Mouse (Mus musculus): ENCODE data around the gene Zbtb3.
"Not testable (repeated sequence)": the region's sequence is repeated elsewhere in the genome, so short reads cannot be mapped to it uniquely, and the experiment has no call there.

Gene Zbtb3

DNA sequence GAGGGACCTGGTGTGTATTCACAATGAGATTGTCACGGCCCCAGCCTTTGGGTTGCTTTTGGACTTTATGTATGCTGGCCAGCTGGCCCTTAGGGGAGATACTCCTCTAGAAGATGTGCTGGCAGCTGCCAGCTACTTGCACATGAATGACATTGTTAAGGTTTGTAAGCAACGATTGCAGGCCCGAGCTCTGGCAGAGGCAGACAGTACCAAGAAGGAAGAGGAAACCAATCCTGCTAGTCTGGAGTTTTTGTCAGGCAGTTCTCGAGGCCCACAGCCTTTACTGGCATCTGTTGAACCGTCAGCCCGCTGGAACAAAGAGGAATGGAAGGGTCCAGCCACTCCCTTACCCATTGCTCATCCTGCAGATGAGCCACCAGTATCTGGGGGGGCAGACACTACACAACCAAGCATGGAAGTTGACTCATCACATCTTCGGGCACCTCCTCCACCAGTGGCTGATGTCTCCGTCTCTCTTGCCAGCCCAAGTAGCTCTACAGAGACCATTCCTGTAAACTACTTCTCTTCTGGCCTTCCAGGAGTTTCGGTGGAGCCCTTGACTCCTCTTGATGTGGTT is 937 bp downstream of the Zbtb3 start:
- in situ Hi-C loops (cut with MboI; ENCODE audit: low sequenced_read_pairs), result no loop called here

DNA sequence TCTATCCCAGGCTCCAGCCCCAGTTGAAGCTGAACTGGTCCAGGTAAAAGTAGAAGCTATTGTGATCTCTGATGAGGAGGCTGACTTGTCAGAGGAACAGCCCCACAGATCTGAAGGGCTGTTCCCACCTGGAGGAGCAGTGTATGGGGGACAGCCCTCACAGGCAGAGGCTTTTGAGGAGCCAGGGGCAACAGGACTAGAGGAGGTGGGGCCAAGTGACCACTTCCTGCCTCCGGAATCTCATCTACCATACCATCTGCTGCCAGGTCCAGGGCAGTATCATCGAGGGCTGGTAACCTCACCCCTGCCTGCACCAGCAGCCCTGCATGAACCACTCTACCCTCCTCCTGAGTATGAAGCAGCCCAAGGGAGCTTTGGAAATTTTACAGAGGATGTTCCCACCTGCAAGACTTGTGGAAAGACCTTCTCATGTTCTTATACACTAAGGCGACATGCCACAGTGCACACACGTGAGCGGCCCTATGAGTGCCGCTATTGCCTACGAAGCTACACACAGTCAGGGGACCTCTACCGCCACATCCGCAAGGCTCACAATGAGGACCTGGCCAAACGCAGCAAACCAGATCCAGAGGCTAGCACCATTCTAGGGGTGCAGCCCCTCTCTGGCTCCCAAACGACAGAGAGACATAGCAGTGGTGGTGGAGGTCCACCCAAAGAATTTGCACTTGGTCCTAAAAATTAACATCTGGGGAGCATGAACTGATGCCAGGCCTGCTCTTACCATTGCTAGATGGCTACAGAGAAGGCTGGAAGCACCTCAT is 1.7 kb downstream of the Zbtb3 start:
- in situ Hi-C loops (cut with MboI; ENCODE audit: low sequenced_read_pairs), result no loop called here

DNA sequence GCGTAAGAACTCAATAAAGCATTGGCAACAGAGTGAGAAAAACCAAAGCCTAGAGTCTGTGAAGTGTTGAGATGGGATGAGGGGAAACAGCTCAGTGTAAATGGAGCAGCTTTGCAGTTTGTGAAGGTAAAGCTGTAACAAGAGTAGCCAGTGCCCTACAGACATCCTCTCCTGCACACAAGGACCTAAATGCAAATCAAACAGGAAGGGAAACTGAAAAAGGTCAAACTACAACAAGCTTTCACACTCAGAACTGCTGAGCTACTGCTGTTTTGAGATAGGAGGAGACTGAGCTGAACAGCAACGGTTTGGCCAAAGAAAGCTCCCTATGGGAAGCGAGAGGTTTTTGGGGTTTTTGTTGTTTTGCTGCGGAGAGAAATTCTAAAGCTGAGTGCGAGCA is 4.5 kb downstream of the Zbtb3 start:
- in situ Hi-C loops (cut with MboI; ENCODE audit: low sequenced_read_pairs), result no loop called here

DNA sequence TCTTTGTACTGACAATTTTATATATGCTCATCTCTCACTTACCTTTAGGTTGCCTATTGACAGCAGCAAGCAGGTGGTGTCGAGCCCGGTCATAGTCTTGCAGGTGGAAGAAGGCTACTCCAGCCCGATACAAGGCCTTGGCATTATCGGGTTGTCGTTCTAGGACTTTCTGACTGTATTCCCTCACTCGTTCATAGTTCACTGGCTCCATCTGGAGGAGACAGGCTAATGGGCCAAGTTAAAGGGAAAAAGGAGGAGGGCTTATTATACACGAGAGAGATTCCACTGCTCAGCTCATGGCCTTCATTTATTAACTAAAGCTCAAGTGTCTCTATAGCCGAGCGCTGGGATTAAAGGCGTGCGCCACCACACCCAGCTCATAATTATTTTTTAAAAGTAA is 13.5 kb downstream of the Zbtb3 start:
- in situ Hi-C loops (cut with MboI; ENCODE audit: low sequenced_read_pairs), result no loop called here

DNA sequence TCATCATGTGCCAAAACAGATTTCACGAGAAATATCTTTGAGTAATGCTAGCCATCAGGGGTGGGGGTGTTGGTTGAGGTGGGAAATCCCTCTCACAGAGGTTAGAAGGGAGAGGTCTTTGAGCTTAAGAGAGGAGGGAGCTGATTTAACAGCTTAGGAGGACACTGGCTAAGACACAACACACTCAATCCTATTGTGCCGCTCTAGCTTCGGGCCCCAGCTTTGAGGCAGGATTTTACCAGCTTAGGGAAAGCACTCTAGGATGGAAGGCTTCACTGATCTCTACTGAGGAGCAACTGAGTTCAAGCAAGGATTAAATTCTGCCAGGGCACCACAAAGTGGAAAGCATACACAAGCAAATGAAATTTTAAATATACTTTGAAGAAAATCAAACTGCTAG is 14.6 kb downstream of the Zbtb3 start:
- in situ Hi-C loops (cut with MboI; ENCODE audit: low sequenced_read_pairs), result no loop called here

DNA sequence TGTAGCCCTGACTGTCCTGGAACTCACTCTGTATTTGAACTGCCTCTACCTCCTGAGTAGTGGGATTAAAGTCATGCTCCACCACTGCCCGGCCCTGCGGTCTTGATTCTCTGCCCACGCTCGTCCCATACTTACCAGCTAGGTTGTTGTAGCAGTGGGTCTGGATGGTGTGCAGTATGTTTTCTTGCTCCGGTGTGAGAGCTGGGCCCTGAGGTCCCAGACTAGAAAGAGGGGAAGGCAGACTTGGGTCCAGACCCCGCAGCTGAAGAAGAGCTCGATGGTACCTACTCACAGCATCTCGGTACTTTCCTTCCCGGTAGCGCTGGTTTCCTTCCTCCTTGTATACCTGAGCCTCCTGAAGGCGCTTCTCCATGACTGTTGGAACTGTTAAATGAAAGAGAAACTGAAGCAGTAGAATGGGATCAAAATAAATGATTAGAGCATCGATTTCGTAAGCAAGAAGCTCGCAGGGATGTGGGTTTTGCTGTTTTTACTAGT is 16.0 kb downstream of the Zbtb3 start:
- in situ Hi-C loops (cut with MboI; ENCODE audit: low sequenced_read_pairs), result no loop called here

DNA sequence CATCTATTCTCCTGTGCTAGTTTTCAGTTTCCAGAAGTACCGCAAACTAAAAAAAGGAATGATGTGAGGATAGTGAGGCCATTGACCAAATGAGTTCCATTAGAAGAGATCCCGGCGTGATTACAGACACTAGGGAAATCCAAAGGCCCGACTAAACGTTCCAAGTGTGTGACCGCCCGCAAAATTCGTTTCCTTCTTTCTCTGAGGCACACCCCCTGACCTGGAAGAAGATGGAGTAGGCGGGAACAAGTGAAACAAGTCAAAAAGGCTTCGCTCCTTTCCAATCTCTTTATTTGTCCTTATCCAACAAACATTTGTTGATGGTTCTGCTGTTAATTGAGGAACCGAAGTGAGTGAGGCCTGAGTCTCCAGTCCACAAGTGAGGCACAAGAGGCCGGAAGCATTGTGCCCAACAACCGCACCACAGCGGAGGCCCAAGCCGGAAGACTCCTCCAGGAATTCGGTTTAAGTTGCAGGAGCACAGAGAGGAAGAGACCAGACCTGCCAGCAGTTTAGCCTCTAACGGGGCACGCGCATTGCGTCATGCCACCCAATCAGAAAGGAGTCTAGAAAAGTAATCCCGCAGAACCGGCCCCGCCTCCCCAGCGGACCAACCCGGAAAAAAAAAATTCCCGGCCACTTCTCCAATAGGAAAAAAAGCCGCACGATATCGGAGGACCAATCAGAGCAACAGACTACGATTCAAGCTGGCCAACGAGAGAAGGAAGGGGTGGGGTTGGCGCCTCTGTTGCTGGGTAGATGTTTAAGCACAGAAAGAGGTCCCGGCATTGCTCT is 16.6 kb downstream of the Zbtb3 start, which contains the start of gene Ttc9c:
Gene Ttc9c, minus strand, starts transcription at position 533 of the 795 bp plus-strand sequence.
- in situ Hi-C loops (cut with MboI; ENCODE audit: low sequenced_read_pairs), result no loop called here

DNA sequence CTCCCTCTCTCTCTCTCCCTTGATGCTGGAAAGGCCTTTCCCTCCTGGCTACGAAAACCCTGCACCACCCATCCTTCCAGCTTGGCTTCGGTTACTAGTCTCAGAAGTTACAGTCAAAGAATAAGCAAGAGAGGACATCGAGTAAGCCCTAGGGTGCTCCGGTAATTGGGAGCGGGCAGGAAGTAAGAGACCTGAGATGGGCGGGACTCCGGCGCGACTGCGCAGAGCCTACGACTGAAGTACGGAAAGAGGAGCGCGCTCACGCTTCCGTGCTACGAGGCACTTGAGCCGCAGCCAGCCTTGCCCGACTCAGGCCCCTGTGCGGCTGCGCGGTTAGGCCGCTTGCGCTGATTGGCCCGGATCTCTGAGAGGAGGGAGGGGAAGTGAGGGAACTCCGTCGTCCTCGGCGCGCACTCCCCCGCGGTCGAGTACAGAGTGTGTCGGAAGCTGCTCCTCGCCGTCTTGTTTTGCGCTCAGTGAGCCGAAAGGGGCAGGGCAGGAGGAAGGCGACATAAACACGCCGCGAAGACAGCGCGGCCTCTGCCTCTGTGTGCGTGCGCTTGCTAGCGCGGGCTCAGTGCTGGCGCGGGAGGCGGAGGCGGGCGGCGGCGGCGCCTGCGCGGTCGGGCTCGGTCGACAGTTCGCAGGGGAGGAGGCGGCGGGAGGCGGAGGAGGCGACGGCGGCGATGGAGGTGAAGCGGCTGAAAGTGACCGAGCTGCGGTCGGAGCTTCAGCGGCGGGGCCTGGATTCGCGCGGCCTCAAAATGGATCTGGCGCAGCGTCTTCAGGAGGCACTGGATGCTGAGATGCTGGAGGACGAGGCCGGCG is 17.5 kb downstream of the Zbtb3 start, which contains the start of gene Hnrnpul2:
Gene Hnrnpul2, plus strand, starts transcription at position 415 of the 828 bp plus-strand sequence.
- in situ Hi-C loops (cut with MboI; ENCODE audit: low sequenced_read_pairs), result no loop called here

DNA sequence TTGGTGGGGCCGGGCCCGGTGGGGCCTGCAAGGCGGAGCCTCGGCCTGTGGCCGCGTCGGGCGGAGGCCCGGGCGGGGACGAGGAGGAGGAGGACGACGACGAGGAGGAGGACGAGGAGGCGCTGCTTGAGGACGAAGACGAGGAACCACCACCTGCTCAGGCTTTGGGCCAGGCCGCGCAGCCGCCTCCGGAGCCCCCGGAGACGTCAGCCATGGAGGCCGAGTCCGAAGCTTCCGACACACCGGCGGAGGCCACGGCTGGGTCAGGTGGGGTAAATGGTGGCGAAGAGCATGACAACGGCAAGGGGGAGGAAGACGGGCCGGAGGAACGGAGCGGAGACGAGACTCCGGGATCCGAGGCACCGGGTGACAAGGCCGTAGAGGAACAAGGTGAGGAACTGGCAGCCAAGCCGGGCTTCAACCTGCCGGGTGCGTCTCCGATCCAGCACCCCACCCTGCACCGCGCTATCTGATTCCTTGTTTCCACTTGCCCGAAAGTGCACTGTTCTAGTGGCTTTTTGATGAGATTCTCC is 18.1 kb downstream of the Zbtb3 start:
- in situ Hi-C loops (cut with MboI; ENCODE audit: low sequenced_read_pairs), result no loop called here

DNA sequence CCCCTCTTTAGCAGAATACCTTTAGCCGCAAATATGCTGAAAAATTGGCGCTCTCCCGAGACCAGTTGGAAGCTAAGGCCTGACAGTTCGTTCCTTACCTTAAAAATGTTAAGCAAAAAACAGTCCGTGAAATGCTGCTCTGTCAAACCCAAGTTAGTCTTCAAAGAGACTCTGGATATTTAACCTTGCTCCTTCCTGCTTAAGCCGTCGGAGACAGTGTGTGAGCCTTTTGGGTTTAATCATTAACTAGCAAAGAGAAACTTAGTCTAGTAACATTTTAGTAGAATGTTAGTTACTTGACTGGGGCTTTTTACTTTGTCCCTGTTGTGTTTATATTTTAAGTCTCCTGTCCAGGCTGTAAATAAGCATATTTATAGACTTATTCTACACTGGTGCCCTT is 18.8 kb downstream of the Zbtb3 start:
- in situ Hi-C loops (cut with MboI; ENCODE audit: low sequenced_read_pairs), result no loop called here

DNA sequence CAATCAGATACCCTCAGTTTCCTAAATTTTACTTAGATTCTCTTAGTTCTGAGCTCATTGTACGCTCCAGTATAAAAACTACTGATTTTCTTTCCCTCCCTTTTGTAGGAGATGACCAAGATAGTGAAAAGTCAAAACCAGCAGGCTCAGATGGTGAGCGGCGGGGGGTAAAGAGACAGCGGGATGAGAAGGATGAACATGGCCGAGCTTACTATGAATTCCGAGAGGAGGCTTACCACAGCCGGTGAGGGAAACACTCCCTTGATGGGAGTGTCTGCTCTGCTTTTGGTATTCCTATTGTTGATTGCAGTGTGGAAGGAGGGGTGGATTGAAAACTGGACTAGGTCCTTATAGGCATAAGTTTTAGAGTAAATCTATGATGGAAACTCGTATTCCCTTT is 20.3 kb downstream of the Zbtb3 start:
- in situ Hi-C loops (cut with MboI; ENCODE audit: low sequenced_read_pairs), result no loop called here

DNA sequence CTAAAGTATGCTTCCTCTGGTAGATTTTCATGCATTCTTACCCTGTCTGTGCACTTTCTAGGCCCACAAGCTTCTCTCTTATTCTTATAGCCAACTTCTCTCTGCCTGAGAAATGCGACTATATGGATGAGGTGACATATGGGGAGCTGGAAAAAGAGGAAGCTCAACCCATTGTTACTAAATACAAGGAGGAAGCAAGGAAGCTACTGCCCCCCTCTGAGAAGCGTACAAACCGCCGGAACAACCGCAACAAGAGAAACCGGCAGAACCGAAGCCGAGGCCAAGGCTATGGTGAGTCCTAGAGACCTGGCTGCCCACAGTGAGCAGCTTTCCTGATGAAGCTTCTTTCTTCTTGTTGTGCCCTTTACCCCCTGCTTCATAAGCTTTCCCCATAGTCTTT is 27.3 kb downstream of the Zbtb3 start, which contains the start of gene AC129217.1:
Gene AC129217.1, plus strand, starts transcription at position 114 of the 400 bp plus-strand sequence.
- in situ Hi-C loops (cut with MboI; ENCODE audit: low sequenced_read_pairs), result no loop called here

DNA sequence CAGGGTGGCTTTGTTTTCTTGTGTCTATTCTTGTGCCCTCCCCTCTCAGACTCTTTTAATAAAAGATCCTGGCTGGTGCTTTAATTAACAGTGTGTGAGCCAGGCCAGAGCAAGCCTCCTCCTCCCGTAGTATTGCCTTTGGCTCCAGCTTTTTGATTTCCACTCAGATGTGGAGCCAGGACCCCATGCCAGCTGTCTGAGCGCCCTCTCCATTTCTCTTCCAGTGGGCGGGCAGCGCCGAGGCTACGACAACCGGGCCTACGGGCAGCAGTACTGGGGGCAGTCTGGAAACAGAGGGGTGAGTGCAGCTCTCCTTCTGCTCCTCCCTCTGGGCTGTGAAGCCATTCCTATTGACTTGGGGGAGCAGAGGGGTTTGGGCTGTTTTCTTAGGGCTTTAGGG is 28.3 kb downstream of the Zbtb3 start:
- in situ Hi-C loops (cut with MboI; ENCODE audit: low sequenced_read_pairs), result no loop called here

DNA sequence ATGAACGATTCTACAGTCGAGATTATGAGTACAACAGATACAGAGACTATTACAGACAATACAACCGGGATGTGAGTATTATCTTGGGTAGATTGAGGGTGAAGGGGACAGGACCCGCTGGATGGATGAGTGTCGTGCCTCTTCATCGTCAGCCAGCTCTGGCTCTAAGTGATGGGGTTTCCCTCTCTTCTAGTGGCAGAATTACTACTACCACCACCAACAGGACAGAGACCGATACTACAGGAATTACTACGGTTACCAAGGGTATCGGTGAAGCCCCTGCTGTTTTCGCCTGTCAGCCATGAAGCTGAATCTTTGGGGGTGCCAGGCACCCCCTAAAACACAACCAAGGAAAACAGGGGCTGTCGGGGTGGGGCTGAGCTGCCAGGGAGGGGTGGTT is 28.9 kb downstream of the Zbtb3 start:
- in situ Hi-C loops (cut with MboI; ENCODE audit: low sequenced_read_pairs), result no loop called here

DNA sequence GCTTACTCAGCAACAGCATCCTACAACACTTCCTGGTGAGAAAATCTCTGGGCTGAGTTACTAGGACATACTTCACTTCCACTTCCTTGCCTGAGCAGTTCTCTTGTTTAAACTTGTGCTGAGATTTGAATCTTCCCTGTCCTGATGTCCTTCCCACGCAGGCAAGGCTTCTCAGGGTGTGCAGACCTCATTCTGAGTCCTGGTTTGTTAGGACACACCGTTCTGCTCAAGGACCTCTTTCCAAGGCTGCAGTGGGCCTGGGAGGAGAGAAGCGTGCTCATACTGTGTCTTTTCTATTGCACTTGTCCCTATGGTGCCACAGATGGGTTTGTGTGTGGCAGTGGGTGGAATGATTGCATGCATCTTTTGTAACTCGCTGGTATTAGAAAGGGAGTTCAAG is 30.6 kb downstream of the Zbtb3 start:
- in situ Hi-C loops (cut with MboI; ENCODE audit: low sequenced_read_pairs), result no loop called here

DNA sequence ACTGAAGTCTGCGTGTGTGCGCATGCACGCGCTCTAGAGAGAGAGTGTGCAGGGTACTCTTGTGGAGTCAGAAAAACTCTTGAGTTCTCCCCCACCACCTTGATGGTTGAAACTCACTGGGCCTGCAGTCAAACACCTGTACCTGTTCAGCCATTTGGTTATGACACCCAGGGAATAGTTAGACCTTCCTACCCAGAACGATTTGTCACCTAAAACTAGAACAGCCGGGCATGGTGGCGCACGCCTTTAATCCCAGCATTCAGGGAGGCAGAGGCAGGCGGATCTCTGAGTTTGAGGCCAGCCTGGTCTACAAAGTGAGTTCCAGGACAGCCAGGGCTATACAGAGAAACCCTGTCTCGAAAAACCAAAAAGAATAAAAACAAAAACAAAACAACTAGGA is 34.0 kb downstream of the Zbtb3 start:
- in situ Hi-C loops (cut with MboI; ENCODE audit: low sequenced_read_pairs), result not testable (repeated sequence)

DNA sequence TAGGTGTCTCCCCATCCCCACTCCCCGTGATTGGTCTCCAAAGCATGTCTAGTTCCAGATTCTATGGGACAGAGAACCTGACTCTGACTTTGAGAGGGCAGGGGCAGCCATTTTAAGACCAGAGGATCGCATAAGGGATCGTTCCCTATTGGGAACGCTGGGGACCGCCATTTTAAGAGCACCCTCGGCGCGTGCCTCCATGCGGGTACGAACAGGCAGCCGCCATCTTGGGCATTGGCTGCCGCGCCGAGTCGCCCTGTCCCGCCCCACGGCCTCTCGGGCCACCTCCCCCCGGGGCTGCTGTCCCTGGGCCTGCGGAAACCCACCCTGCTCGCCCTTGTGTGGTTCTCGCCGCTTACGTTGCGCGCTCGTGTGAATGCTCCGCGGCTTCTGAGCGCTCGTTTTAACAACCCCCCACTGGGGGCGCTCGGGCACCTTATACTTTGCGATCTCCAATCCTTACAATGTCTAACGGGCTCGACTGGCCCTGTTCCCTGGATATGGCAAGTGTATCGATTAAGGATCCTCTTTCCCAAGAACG is 35.0 kb downstream of the Zbtb3 start, which contains the start of gene Bscl2:
Gene Bscl2, plus strand, starts transcription at position 217 of the 541 bp plus-strand sequence.
- in situ Hi-C loops (cut with MboI; ENCODE audit: low sequenced_read_pairs), result no loop called here

DNA sequence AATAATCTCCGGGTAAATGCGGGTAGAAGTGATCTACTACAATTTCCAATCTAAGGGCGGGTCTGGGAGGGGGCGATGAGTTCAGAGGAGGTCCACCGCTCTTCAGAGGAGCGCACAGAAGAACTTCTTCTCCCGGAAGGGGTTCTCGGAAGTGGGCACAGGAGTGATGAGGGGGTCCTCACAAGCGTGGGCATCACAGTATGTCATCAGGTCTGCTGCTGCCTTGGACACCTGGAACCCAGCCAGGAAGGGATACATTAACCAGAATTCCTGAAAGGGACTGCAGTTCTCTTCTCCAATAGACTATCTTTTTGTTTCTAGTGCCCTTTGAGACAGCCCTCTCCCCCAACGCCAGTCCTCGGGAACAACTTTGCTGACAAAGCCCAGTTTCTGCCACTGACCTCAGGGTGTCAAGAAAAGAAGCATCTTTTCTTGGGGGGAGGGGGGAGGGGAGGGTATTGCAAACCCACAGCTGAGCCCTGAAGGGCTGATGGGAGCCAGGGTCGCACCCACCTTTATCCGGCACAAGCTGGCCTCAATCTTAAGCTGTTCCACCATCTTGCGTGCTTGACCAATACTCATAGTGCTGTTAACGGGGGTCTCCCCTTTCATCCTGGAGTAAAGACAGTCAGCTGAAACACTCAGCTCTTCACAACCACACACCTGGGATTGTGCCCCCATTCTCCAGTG is 35.8 kb downstream of the Zbtb3 start:
- in situ Hi-C loops (cut with MboI; ENCODE audit: low sequenced_read_pairs), result no loop called here

DNA sequence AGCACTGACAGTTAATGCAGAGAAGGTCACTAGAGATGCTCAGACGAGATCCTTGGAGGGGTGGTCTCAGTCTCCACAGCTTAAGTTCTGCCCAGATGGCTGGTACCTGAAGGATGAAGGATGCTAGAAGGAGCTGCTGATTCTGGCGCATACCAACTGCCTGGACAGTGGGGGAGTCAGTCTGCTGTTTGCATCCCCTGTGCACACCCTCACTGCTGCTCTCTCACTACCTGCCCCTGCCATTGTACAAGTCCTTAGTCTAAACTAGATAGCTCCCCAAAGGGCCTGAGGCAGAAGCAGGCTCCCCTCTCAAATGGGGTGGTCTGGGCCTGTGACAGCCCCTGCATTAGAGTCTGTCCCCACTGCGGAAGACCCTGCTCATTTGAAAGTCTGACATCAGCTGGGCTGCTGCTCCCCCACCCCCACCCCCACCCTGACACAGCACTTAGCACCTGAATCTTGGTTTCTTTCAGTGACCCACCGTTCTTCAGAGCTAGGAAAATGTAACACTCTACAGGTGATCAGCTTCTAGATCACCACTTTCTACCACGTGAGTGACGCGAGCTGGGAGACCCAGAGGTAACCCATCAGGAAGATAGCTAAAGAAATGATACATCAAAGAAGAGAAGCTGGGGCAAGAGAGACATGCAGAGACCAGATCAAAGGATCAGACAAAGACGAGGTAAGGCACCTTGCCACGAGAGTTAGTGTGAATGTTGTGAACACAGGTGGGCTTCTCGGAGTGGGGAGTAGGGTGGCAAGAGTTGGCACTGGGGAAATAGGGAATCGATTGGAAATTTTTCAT is 37.0 kb downstream of the Zbtb3 start, which contains the start of gene Gng3:
Gene Gng3, minus strand, starts transcription at position 92 of the 805 bp plus-strand sequence.
- in situ Hi-C loops (cut with MboI; ENCODE audit: low sequenced_read_pairs), result no loop called here

Data from CH12F3 (cell line).